Mouse (Mus musculus) gastrocnemius, adult 2 months (tissue): ENCODE results near the gene Pparg. TPM values are rescaled to one million over a fixed set of nuclear protein-coding genes. Genes with fewer than 3 reads are reported as not detected.
A peak's percentile ranks its signal among the peaks of the same experiment; 100 is the strongest.

Experiments
- DNase-seq: peaks from one replicate; pipeline ENCODE4 v3.0.0; 2022
- H3K27ac ChIP-seq: fragments of 200-600 bp; 2 replicates; pipeline ENCODE4 v1.8.1; 2022; ENCODE audit warnings: mild to moderate bottlenecking
- H3K4me3 ChIP-seq: fragments of 200-600 bp; 2 replicates; pipeline ENCODE4 v1.8.1; 2022; ENCODE audit warnings: mild to moderate bottlenecking, moderate library complexity
- CTCF ChIP-seq: fragments of 200-600 bp; IDR thresholded peaks from 2 replicates; pipeline ENCODE4 v1.8.1; 2022; ENCODE audit warnings: antibody characterized with exemption, mild to moderate bottlenecking, moderate library complexity
- intact Hi-C: fragments of 180-260 bp; cut with DNase I; formaldehyde crosslinking; loops from one replicate; pipeline ENCODE4 v1.15.1; 2025
- total RNA-seq, 2 experiments: library from RNA; stranded (reverse); gene quantifications; 2 replicates each; pipeline ENCODE4 v1.2.3; 2021

Gene Pparg
- total RNA-seq, 2 experiments from 2014 or later: 1.3 to 4.8 TPM

DNA sequence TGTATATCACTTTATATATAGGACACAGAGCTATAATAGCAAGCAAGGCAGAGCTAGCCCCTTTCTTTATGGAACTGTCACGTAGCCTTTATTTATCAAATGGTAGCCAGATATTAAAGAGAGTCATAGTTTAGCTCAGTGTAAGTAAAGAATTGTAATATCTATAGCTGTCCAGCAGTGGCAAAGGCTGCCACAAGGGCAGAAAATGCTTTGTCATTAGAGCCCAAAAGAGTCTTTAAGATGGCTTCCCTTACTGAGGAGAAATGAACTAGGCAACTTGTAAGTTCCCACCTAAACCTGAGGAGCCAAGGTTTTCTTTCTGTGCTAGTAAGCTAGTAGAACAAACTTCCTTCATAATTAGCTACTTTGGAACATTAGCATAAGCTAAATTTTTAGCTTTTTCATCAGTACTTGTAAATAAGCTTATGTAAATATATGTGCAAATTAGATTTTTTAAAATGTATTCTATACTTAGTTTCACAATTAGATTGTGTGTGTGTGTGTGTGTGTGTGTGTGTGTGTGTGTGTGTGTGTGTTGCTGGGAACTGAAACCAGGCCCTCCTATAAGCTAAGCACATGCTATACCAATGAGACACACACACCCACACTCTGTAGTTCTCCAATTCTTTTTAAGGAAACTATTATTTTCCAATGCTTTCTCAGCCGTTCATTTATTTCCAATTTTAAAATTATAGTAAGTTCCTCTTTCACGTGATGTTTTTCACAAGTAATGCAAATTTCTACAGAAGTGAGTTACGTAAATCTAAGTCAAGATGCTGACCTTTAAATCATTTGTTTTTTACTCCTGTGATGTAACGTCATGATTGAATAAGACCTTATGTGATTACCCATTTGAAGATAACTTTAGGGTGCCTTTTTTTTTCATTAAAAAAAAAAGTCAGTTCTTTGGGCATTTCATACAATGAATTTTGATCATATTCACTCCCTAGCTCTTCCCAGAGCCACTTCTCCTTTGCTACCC is 14.4 kb downstream of the Pparg start:
- DNase-seq: no peak
- no peak for TF ChIP-seq CTCF
- intact Hi-C loops: no loop called here
- Histone ChIP-seq H3K4me3 (no peak overlapping the region), H3K27ac (no peak overlapping the region)

- Histone ChIP-seq H3K27ac (no peak overlapping the region), H3K4me3 (no peak overlapping the region)
- no peak for TF ChIP-seq CTCF
- intact Hi-C loops: no loop called here
- DNase-seq: no peak
Measured at GRCm38 (mm10) chr6:115380596-115380995, 19.8 kb downstream of the Pparg start.

- TF ChIP-seq CTCF: no peak
- DNase-seq: no peak
- Histone ChIP-seq H3K4me3 (no peak overlapping the region), H3K27ac (no peak overlapping the region; the same call in 1 of the 2 replicates)
- intact Hi-C loops: no loop called here
Measured at GRCm38 (mm10) chr6:115382712-115383111, 22.0 kb downstream of the Pparg start.

GRCm38 (mm10) chr6:115389945-115390540 is 29.3 kb downstream of the Pparg start:
- DNase-seq: no peak
- Histone ChIP-seq H3K27ac (peak overlapping the region; percentile 40; the same call in 1 of the 2 replicates), H3K4me3 (no peak overlapping the region)
- intact Hi-C loops: no loop called here
- no peak for TF ChIP-seq CTCF

DNA sequence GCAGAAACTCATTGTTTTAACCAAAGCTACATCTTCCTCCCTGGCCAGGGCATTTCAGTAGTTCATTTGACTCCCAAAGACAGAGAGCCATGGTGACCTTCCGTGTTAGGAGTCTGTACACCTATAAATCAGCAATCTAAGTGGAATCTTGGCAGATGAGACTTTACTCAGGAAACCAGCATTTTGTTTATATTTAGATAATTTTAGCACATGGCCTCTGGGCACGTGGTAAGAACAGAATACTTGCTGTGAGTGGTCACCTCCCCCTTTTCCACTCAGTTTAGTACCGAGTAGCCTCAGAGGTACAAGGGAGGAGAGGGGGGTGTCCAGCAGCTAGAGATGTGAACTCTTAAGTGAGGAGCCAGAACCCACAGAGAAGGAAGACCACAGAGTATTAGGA is 36.2 kb downstream of the Pparg start:
- TF ChIP-seq CTCF: no peak
- Histone ChIP-seq H3K27ac (no peak overlapping the region), H3K4me3 (no peak overlapping the region)
- intact Hi-C loops: no loop called here
- no peak for DNase-seq

- DNase-seq: no peak
- TF ChIP-seq CTCF: no peak
- H3K27ac ChIP-seq: no peak overlapping the region
- H3K4me3 ChIP-seq: no peak overlapping the region
- intact Hi-C loops: no loop called here
Measured at GRCm38 (mm10) chr6:115404354-115404753, 43.6 kb downstream of the Pparg start.

- intact Hi-C loops: no loop called here
- Histone ChIP-seq H3K27ac (no peak overlapping the region), H3K4me3 (no peak overlapping the region)
- no peak for TF ChIP-seq CTCF
- DNase-seq: no peak
Measured at GRCm38 (mm10) chr6:115411477-115411876, 50.7 kb downstream of the Pparg start.

DNA sequence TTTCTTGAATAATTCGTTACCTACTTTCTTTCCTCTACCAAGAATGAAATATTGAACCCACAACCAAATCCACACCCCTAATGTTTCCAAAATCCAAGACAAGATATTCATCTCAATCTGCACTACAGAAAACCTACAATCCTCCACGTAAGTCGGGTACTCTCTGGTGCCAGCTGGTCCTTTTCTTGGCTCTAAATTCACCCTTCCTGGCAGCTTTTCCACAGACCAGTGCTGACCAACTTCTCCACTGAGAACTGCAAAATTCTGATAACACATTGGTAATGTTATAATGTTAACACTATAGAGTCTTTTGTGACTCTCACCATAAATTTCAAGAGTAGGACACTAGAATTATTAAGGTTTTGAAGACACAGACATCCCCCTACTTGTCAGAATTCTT is 57.4 kb downstream of the Pparg start:
- Histone ChIP-seq H3K4me3 (no peak overlapping the region), H3K27ac (no peak overlapping the region)
- TF ChIP-seq CTCF: no peak
- no peak for DNase-seq
- intact Hi-C loops: loop anchor here (5.0 kb wide), 1 partner anchor 201 kb away; no protein-coding TSS in a partner anchor

GRCm38 (mm10) chr6:115418964-115419363 is 58.2 kb downstream of the Pparg start:
- no peak overlapping the region for H3K4me3 ChIP-seq
- no peak for DNase-seq
- intact Hi-C loops: loop anchor here (5.0 kb wide), 1 partner anchor 202 kb away; no protein-coding TSS in a partner anchor
- no peak overlapping the region for H3K27ac ChIP-seq
- TF ChIP-seq CTCF: no peak

- DNase-seq: no peak
- H3K27ac ChIP-seq: no peak overlapping the region
- intact Hi-C loops: no loop called here
- no peak overlapping the region for H3K4me3 ChIP-seq
- TF ChIP-seq CTCF: no peak
Measured at GRCm38 (mm10) chr6:115420963-115421362, 60.2 kb downstream of the Pparg start.

- no peak for TF ChIP-seq CTCF
- intact Hi-C loops: no loop called here
- no peak for DNase-seq
- H3K4me3 ChIP-seq: no peak overlapping the region
- H3K27ac ChIP-seq: no peak overlapping the region
Measured at GRCm38 (mm10) chr6:115421665-115422064, 60.9 kb downstream of the Pparg start.

- no peak for DNase-seq
- Histone ChIP-seq H3K4me3 (no peak overlapping the region), H3K27ac (no peak overlapping the region)
- intact Hi-C loops: no loop called here
- no peak for TF ChIP-seq CTCF
Measured at GRCm38 (mm10) chr6:115424433-115424832, 63.7 kb downstream of the Pparg start.

DNA sequence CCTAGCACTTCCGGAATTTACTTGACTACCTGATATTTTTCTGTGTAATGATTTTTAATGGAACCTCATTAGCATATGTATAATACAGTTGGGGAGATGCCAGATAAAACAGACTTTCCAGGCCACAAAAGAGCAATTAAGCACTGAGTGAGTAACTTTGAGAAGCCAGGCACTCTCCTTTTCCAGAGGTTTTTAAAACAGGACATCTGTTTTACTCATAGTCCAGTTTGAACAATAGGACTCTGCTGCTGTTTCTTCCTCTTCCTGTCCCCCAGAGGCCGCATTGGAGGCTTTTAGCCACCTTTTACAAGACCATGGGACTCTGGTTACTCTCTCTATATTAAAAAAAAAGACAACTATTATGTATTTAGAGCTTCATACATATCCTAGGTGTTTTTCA is 72.0 kb downstream of the Pparg start:
- intact Hi-C loops: no loop called here
- Histone ChIP-seq H3K27ac (peak overlapping the region; percentile 52), H3K4me3 (no peak overlapping the region)
- no peak for TF ChIP-seq CTCF
- DNase-seq: no peak
